Mouse (Mus musculus) heart, adult 8-10 months (tissue): Measurements from ENCODE around the gene Rrp1b. TPM values are rescaled to one million over a fixed set of nuclear protein-coding genes. Genes with fewer than 3 reads are reported as not detected.

Experiments used
- DNase-seq: peaks from one replicate; pipeline ENCODE4 v3.0.0; 2022; ENCODE audit warnings: low spot score
- total RNA-seq, 4 experiments: library from RNA; stranded (reverse); gene quantifications; 2 replicates each; pipeline ENCODE4 v1.2.4; 2022

Rrp1b gene
- total RNA-seq: 1 to 10 TPM; 5.4 to 9.0 (median 7.5) TPM

GRCm38 (mm10) chr17:32035609-32036508, at the start of gene Rrp1b, which contains the start of gene Hsf2bp:
Gene Rrp1b (plus strand): TSS chr17:32036100.
Gene Hsf2bp (minus strand): TSS chr17:32036349.
- no peak for DNase-seq

DNA sequence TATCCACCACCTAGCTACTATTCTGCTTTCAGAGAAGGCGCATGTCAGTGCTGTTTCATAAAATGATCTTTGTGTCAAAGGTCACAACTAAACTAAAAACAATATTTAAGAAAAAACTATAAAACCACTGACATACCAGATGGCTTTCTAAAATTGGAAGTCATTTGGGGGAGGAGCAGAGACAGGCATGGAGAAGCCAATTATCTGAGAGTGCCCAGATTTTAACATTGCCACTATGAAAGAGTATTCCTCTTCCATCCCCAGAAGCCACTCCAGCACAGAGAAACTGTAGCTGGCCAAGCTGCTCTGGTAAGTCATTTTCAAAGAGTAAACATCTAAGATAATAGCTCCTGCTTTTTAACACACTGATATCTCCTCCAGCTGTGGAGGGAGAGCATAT, 49.0 kb upstream of the Rrp1b start:
- no peak for DNase-seq

- DNase-seq: no peak
Observed at GRCm38 (mm10) chr17:31989035-31989434, 46.9 kb upstream of the Rrp1b start.

- DNase-seq: no peak
Observed at GRCm38 (mm10) chr17:31992004-31992403, 43.9 kb upstream of the Rrp1b start.

- DNase-seq: no peak
Observed at GRCm38 (mm10) chr17:31993354-31993753, 42.5 kb upstream of the Rrp1b start.

- no peak for DNase-seq
Observed at GRCm38 (mm10) chr17:31994132-31994531, 41.8 kb upstream of the Rrp1b start.

GRCm38 (mm10) chr17:31995784-31996183, 40.1 kb upstream of the Rrp1b start:
- no peak for DNase-seq

GRCm38 (mm10) chr17:31996331-31996730, 39.6 kb upstream of the Rrp1b start:
- no peak for DNase-seq

GRCm38 (mm10) chr17:31998351-31998750, 37.5 kb upstream of the Rrp1b start:
- no peak for DNase-seq

DNA sequence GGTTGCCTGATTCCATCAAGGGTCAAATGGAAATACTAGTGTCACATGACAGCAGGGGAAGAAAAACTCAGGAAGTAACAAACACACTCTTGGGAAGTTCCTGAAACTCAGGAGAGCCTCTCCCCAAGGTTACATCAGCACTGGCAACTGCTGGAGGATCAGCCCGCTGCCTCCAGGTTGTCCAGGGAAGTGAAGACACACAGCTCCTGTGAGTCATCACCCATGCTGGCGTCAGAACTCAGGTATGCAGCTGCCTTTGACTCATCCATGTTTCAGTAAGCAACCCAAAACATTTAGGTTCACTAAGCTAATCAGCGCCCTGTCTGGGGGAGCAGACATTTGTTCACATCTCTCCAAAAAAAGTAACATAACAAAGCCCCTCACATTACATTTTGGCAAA, 32.6 kb upstream of the Rrp1b start:
- no peak for DNase-seq

GRCm38 (mm10) chr17:32006800-32007199, 29.1 kb upstream of the Rrp1b start:
- DNase-seq: peak; percentile 61

DNA sequence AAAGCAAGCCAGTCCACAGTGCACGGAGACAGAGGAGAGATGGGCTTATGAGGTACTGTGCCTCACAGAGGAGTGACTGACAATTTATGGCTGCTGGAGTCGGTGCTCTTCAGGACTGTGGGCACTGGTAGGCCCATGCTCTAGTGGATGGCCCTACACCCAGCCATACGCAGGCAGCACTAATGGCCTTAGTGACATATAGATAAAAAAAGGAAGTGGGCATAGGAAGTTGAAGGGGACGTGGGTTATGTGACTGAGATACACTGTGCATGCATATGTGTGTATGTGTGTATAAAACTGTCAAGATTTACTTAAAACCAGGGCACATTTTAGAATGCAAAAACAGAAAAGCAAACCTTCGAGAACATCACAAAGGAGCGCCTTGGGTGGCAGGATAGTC, 24.2 kb upstream of the Rrp1b start:
- no peak for DNase-seq

- DNase-seq: no peak
Observed at GRCm38 (mm10) chr17:32012254-32012653, 23.6 kb upstream of the Rrp1b start.

GRCm38 (mm10) chr17:32013659-32014058, 22.2 kb upstream of the Rrp1b start:
- no peak for DNase-seq

- DNase-seq: no peak
Observed at GRCm38 (mm10) chr17:32016481-32016880, 19.4 kb upstream of the Rrp1b start.

- DNase-seq: peak; percentile 63
Observed at GRCm38 (mm10) chr17:32018127-32018894, 17.6 kb upstream of the Rrp1b start.

DNA sequence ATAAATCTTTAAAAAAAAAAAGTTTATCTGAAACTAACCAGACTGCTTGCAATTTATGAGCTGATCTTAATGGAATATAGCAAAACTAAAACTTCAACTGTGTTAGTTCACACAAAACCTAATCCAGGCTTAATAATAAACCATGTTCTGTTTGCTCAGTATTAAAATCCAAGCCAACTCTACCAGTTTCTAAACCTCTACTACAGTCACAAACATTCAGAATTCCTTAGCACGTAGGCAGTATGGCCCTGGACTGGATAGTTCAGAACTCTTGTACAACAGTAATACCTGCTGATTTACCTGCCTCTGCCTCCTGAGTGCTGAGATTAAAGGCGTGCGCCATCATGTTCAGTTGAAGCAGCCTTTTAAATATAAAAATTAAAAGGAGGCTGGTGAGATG, 13.9 kb upstream of the Rrp1b start:
- DNase-seq: no peak

DNA sequence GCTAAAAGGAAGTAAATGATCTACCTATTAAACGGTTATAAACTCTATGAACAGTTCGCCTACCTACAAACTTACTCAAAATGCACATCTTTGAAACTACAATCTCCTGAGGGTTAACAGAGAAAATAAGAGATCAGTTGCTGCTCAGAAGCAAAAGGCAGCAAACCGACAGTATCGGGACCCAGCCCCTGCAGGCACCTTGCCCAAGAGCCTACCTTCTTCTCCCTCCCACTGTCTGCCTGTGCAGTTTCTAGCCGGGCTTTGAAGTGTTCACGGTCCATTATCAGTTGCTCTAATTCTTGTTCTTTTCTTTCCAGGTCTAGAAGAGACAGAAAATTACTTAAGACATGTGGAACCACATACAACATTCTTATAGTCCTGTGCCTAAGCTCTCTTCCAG, 13.3 kb upstream of the Rrp1b start:
- DNase-seq: no peak

DNA sequence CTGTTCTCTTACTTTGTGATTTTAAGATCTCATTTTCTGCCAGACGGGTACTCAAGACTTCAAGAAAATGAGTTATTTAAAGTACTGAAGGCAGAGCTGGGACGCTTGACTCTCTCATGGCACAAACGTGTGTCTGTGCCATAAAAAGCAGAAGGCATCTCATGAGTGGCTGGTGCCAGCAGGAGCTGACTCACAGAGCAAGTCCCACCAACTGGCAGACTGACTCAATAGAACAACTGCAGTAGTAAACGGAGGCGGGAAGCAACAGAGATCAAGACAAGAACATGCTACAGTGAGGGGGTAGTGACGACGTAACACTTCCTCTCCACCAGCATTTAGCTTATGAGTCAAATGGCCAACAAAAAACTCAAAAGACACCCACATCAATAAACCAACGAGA, 12.8 kb upstream of the Rrp1b start:
- DNase-seq: no peak

- no peak for DNase-seq
Observed at GRCm38 (mm10) chr17:32024671-32025073, 11.2 kb upstream of the Rrp1b start.

GRCm38 (mm10) chr17:32025386-32025785, 10.5 kb upstream of the Rrp1b start:
- peak; percentile 73 for DNase-seq

- no peak for DNase-seq
Observed at GRCm38 (mm10) chr17:32027666-32028065, 8.2 kb upstream of the Rrp1b start.

DNA sequence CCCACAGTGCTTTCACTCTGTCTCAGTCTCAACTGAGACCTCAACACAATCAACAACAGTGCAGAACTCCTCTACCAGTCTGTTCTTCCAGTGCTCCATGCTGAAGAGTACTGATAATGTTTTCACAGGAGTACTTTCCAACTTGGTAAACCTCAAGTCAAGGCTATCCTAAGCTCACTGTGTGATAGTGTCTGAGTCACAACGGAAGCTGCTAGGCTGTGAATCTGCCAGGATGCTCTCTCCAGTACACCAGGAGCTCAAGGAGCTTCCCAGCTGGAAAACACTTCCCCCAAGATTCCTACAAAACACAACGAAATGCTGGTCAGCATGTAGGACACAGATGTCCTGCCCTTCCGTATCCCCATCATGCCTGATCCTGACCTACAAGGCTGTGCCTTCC, 7.6 kb upstream of the Rrp1b start:
- no peak for DNase-seq
